Mouse (Mus musculus) MEL (cell line): ENCODE data around the gene Crim1.

Experiments used
- CHD1 ChIP-seq: IDR thresholded peaks from 2 replicates; pipeline ENCODE4 v1.6.1; 2012; ENCODE audit warnings: low read depth, mild to moderate bottlenecking, inconsistent platforms, low read length, improper control_type of control experiment
- CTCF ChIP-seq, 3 experiments: IDR thresholded peaks in 2 of 3; conservative IDR thresholded peaks in 1 of 3; 2 replicates each; pipeline ENCODE4 v1.5.1; 2011 to 2012; ENCODE audit warnings: low read length in 3 of 3, low read depth in 2 of 3, mild to moderate bottlenecking in 2 of 3, improper control_type of control experiment in 1 of 3, inconsistent platforms in 1 of 3, mixed read lengths in 1 of 3, moderate library complexity in 1 of 3; ENCODE audit not compliant: control insufficient read depth in 1 of 3, insufficient read depth in 1 of 3, poor library complexity in 1 of 3, severe bottlenecking in 1 of 3
- EP300 ChIP-seq, 2 experiments: IDR thresholded peaks; 2 replicates each; pipeline ENCODE4 v1.6.1; 2011; ENCODE audit warnings: improper control_type of control experiment in 2 of 2, low read length in 2 of 2, low read depth in 1 of 2, mild to moderate bottlenecking in 1 of 2
- MAX ChIP-seq: IDR thresholded peaks from 2 replicates; pipeline ENCODE4 v1.6.1; 2011; ENCODE audit warnings: low read length, improper control_type of control experiment
- NELFE ChIP-seq: IDR thresholded peaks from 2 replicates; pipeline ENCODE4 v1.6.1; 2011; ENCODE audit warnings: low read depth, low read length, improper control_type of control experiment
- POLR2A ChIP-seq, 2 experiments: IDR thresholded peaks; 2 replicates each; pipeline ENCODE4 v1.6.1; 2011 to 2012; ENCODE audit warnings: low read length in 2 of 2, mild to moderate bottlenecking in 2 of 2, control low read depth in 1 of 2, improper control_type of control experiment in 1 of 2, low read depth in 1 of 2, moderate library complexity in 1 of 2; ENCODE audit not compliant: control insufficient read depth in 1 of 2, insufficient read depth in 1 of 2, poor library complexity in 1 of 2
- TCF12 ChIP-seq: IDR thresholded peaks from 2 replicates; pipeline ENCODE4 v1.6.1; 2014; ENCODE audit warnings: low read depth, mild to moderate bottlenecking, inconsistent platforms, low read length, improper control_type of control experiment, moderate library complexity
- ZMIZ1 ChIP-seq: IDR thresholded peaks from 2 replicates; pipeline ENCODE4 v1.6.1; 2012; ENCODE audit warnings: low read depth, mild to moderate bottlenecking, inconsistent platforms, low read length, improper control_type of control experiment, moderate library complexity

GRCm38 (mm10) chr17:78382321-78382720 is 182.3 kb downstream of the Crim1 start:
- TF ChIP-seq ZMIZ1 (no peak), TCF12 (no peak), EP300 (IDR thresholded peaks at IDR 0.05; ENCODE audit: low read depth in 1 of 2, low read length in 2 of 2) (no peak), POLR2A (IDR thresholded peaks at IDR 0.05; ENCODE audit: control insufficient read depth in 1 of 2, insufficient read depth in 1 of 2, low read depth in 1 of 2, low read length in 2 of 2, poor library complexity in 1 of 2) (no peak), CHD1 (no peak), MAX (no peak), CTCF (IDR thresholded peaks at IDR 0.05 in 2 of 3, conservative IDR thresholded peaks at IDR 0.05 in 1 of 3; ENCODE audit: control insufficient read depth in 1 of 3, insufficient read depth in 1 of 3, low read depth in 2 of 3, low read length in 3 of 3, poor library complexity in 1 of 3, severe bottlenecking in 1 of 3) (no peak), NELFE (no peak)
